Mouse (Mus musculus) kidney, postnatal 4 days (tissue): ENCODE measurements around the gene 7530416G11Rik.

Experiments
- DNase-seq, 2 experiments: peaks; one replicate each; pipeline ENCODE4 v3.0.0; 2021; ENCODE audit warnings: mixed read lengths in 2 of 2

7530416G11Rik gene

DNA sequence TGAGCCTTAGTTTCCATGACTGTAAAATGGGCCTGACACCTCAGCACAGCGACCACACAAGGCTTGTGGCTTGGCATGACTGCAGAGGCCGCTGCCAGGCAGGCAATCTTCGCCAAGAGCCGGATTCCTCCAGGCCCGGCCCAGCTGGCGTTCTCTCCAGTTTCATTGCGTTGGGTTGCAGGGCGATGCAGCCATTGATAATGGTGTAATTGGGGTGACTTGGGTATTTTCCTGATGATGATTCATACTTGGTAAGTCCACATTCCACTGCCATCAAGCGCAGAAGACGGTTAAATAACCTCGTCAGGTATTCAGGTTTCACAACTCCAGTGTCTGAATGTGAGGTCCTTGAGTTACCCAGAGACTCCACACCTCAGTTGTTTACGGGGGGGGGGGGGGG lies 23.7 kb downstream of the 7530416G11Rik start:
- peak in 1 of 2 experiments; percentile 23 for DNase-seq

DNA sequence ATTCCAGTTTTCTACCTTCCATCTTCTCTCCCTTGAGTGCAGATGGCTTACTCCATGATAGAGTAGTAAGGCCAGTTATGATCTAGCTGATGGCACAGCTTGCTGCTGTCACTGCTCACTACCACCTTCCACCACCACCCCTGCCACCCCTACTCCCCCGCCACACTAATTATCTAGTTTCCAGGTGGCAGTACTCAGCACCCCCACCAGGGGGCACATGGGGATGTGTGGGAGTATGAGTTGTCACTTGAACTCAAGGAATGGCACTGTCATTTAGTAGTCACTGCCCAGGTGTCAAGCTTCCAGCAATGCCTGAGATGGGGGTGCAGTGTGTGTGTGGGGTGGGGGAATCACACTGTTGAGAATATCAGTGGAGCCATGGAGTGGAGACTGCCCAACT lies 25.4 kb downstream of the 7530416G11Rik start:
- peak; percentile 82 to 86 for DNase-seq

- DNase-seq, result peak; percentile 38 to 40
Measured at GRCm38 (mm10) chr15:85474697-85475096, 28.3 kb downstream of the 7530416G11Rik start.

GRCm38 (mm10) chr15:85469401-85469800 lies 33.6 kb downstream of the 7530416G11Rik start:
- peak in 1 of 2 experiments; percentile 29 for DNase-seq

DNA sequence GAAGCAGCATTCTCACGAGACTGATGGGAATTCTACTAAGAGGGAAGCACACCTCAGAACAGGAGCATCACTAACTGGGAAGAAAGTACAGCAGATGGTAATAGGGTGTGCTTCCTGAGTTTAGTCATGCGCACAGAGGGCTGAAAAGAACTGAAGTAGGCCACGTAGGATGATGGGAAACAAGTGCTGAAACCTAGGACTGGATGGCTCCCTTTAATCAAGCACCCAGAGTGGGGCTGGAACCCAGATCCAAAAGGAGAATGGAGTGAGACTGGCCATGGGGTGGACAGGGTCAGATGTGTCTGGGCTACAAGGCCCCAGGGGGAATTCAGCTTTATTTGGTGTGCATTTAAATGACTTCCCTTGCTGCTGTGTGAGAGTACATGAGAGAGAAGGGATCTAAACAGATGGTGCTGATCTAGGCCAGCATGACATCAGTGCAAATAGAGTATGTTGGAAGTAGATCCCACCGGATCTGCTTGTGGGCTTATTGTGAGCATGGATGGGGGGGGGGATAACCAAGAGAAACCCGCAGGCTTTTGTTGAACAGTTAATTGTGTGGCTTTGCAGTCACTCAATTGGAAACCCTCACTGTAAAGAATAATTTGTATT lies 36.5 kb downstream of the 7530416G11Rik start:
- no peak for DNase-seq

DNA sequence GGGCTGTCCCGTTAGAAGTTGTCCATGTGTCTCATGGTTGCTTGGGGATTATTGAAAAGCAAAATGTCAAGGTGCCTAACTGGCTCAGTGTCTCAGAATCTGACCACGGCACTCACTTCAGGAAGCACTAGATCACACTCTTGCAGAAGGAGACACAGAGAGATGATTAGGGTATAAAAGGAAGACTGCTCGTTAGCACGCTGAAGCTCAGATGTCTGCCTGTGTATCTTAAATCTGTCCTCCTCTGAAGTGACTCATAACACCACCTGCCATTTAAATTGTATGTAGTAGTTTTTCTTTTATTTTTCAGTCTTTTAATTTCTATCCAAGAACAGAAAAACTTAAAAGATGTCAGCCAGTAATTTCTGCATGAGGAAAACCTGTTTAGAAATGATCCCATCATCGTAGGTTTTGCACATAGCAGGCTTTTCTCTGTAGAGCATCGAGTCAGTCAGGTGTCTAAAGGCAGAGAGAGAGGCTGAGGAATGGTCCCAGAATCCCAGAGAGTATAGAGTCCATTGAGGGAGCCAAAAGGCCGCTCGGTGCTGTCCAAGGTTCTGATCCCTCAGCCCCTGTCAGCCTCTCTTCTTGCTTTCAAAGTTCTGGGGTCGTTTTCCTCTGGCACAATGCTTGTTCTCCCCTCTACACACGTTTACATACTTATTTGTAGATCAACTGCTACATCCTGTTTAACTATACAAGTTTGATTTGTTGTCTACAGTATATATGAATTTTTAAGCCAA lies 38.0 kb downstream of the 7530416G11Rik start:
- DNase-seq, result peak; percentile 70 to 74

DNA sequence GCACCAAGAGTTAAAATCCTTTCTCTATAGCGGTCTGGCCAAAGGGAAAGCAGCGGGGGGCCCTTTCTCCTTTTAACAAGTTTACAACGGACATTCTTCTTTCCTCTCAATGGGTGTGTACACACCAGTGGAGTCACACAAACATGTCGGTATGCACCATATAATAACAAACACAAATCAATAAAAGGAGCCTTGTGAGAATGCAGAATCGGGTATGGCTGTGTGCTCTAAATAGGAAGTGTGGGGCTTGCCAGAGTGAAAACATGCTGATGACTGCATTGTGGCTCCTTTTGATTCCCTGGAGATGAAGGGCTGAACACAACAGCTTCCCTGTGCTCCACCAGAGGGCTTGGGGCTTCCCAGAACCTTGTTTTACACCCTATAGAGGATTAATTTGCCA lies 38.8 kb downstream of the 7530416G11Rik start:
- DNase-seq, result no peak

DNA sequence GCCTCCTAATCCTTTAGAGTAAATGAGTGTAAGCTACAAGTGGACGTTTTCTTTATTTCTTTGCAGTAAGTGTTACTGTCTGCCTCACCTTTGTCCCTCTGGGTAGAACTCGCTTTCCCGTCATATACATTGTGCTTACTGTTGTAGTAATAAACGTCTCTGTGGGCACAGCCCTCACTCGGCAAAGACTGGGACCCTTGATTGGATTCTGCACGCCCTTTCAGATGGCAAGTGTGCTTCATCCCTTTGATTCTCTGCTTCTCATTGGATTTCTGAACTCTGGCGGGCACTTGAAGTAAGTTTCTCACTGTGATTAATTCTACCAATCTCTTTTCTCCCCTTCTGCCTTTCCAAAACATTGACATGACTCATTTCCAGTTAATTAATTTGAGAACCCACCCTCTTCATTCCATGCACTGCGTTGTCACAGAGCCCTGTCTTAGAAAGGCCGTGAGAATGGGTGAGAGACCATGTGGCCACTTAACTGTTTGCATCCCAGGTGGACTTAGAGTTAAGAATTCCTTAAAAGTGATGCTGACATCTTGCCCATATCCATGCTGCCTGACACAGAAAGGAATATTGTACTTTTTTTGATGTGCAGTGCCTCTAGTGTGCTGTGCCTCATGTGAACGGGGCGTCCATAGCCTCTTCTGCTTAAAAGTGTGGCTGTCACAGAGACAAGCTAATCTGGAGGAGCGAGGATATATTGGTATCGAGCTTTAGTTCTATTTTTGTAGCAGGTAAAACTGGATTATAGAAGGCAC lies 39.8 kb downstream of the 7530416G11Rik start:
- no peak for DNase-seq

GRCm38 (mm10) chr15:85462138-85462537 lies 40.9 kb downstream of the 7530416G11Rik start:
- DNase-seq, result no peak

DNA sequence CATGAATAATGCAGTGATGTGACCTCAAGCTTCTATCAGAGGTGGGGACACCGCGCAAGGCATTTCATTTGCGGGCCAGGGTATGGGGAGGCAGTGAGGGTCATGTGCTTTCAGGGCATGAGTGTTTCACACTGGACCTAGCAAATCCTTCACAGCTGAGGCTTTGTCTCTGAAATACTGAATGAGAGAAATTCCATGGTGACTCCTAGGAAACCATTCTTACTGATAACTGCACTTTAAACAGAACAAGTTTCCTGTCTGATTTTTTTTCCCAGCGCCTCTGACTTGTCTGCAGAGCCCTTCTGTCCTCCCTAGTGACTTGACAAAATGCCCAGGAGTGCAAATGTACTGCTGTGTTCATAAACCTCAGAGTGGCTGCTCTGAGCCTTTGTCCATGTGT lies 41.5 kb downstream of the 7530416G11Rik start:
- DNase-seq, result no peak

- DNase-seq, result no peak
Measured at GRCm38 (mm10) chr15:85458631-85459082, 44.4 kb downstream of the 7530416G11Rik start.

- DNase-seq, result no peak
Measured at GRCm38 (mm10) chr15:85457838-85458237, 45.2 kb downstream of the 7530416G11Rik start.

GRCm38 (mm10) chr15:85456891-85457290 lies 46.1 kb downstream of the 7530416G11Rik start:
- no peak for DNase-seq

DNA sequence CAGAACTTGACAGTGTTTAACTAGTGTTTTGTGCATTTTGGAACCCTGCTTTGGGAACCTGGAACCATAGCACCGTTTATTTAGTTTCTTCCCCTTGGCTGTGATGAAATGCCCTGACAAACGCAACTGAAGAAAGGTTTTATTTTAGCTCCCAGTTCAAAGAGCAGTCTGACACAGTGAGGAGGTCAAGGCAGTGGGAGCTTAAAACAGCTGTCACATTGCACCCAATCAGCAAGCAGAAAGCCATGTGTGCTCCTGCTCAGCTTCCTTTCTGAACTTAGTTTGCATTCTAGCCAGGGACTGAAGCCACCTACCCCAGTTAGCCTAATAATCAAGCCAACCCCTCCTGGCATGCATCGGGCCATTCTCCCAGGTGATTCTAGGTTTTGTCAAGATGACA lies 56.4 kb downstream of the 7530416G11Rik start:
- no peak for DNase-seq
